Mouse (Mus musculus): ENCODE results near the gene Fam166b. TPM values are rescaled to one million over a fixed set of nuclear protein-coding genes. Genes with fewer than 3 reads are reported as not detected.

Fam166b gene
- total and polyA plus RNA-seq, 3 experiments, result 0.52 TPM; not detected in 2

DNA sequence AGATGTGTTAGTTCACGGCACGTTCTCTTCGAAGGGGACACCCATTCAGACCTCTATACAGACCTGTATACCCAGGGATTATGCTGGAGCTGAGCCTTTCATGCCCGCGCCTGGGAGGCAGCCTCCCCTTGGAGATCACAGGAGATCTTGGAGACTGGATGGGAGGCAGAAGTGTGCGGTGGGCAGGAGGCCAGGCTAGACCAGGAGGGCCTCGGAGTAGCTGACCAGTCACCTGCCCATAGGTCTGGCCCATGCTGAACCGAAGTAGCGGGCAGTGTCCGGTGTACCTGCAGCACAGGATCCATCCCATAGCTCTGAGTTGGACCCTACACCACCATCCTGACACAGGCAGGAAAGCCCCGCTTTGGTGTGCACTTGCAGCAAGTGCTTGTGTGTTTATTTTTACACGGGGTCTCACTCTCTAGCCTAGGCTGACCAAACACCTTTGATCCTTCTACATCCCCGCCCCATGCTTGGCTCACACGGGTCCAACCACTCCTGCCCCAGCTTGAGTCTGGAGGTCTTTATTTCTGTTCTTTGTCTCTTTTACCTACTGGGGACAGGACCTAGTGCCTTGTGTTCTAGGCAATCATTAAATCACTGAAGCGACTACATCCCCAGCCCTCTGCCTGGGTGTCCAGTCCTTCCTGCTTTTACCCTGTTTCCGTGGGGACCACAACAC is 613 bp downstream of the Fam166b start:
- DNase-seq, result no peak

DNA sequence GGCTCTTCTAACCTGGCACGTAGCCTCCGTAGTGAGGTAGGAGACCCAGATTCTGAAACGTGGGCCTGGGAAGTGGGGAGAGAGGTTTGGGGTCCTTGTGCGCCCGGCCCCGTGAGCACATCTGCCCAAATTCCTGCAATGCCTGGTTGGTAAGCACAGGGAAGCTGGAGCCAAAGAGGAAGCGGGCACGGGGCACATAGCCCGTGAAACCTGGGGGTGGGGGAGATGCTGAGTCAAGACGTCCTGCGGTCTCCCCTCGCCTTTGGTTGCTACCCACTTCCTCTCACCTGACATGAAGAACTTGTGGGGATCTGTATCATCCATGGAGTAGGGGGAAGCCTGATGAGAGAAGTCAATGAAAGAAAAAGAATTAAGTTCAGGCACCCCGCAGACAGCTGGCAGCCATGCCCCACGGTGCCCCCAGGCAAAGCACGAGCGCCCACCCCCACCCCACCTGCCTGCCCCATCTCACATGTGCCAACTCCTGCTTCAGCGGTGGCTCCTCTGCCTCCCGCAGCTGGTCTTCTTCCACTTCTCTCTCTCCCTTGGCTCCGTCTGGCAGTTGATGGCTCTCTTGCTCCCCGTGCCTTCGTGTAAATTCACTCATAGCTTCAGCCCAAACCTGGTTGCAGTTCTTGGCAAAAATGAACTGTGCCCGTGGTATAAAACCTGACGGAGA is 1.3 kb downstream of the Fam166b start:
- DNase-seq, result no peak

DNA sequence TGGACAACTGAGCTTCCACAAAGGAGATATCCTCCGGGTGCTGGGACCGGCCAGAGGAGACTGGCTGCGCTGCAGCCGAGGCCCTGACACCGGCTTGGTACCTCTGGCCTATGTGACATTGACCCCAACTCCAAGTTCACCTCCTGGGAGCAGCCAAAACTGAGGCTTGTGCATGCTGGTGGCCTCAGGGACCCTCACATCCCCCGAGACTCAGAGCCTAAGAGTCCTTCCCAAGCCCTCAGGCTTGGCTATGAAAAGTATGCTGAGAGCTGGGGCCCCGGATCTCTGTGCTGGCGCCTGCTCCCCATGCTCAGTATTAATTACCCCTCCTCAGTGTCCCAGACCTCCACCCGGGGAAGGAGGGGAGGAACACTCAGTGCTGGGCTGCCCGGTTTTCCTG is 2.4 kb downstream of the Fam166b start:
- DNase-seq, result no peak

DNA sequence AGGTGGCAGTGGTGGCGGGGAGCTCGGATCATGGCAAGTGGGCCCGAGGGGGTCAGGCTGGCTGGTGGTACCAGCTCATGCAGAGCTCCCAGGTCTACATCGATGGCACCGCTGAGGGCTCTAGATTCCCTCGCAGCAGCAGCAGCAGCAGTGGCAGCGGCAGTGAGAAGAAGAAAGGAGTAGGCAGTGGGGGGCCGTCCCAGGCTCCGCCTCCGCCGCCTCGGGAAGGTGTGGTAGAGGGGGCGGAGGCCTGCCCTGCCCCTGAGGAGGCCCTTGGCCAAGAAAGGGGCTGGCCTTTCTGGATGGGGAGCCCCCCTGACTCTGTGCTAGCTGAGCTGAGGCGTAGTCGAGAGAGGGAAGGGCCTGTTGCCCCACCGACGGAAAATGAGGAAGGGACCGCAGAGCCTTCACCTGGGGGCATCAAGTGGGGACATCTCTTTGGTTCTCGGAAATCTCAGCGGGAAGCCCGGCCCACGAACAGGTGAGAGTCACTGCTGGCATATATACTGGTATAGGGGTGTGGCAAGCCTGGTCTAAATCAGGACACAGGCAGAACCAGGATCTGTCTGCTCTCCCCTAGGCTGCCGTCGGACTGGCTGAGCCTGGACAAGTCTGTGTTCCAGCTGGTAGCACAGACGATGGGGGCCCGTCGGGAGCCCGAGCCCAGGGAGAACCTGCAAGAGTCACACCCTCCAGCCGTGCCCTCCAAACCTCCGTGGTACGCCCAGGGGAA is 3.1 kb downstream of the Fam166b start:
- DNase-seq, result no peak

DNA sequence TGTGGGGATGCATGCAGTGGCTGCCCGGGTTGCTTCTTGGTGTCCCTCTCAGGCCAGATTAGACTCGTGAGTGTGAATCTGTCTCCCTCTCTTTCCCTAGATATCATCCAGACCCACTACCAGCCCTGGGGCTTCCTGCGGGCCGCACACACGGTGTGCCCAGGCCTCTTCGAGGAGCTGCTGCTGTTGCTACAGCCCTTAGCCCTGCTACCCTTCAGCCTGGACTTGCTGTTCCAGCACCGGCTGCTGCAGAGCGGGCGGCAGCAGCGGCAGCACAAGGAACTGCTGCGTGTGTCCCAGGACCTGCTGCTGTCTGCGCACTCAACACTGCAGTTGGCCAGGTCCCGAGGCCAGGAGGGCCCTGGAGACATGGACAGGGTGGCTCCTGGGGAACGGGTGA is 3.7 kb downstream of the Fam166b start:
- no peak for DNase-seq

DNA sequence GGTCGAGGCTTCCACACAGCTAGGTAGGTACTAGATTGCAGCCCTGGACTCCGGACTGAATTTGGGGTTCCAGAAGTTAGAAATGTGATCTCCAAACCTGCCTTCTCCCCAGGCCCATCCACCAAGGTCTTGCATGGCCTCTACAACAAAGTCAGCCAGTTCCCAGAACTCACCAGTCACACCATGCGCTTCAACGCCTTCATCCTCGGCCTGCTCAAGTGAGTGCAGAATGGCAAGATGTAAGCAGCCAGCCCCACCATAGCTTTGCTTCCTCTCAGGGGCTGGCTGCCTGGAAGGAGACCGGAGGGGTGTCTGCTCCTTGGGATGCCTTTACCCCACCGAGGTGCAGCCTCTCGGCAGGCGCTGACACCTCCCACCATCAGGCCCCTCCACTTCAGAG is 4.9 kb downstream of the Fam166b start:
- no peak for DNase-seq

DNA sequence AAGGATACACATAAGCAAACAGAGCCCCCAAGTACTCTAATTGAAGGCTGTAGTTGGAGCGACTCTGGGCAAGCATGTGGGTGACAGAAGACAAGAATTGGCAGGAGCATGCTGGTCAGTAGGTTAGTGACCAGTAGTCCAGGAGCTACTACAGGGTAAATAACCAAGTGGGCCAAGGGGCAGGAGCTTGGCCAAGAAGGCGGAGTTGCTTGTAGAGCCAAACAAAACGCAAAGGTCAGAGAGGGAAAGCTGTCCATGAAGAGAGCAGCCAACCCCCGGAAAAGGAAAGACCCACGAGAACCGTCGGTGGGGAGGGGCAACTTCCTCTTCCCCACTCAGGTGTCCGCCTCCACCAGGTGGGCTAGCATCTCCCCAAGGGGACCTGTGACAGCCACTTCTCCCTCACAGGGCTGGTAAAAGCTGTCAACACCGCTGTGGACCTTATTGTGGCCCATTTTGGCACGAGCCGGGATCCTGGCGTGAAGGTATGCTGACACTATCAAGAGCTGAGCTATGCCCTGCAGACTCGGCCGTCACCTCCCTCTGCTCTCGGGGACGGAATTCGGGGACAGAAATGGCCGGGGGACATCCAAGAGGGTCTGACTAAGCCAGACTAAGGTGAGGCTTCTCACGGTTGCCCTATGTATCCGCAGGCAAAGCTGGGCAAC is 5.5 kb downstream of the Fam166b start:
- DNase-seq, result peak; percentile 66

DNA sequence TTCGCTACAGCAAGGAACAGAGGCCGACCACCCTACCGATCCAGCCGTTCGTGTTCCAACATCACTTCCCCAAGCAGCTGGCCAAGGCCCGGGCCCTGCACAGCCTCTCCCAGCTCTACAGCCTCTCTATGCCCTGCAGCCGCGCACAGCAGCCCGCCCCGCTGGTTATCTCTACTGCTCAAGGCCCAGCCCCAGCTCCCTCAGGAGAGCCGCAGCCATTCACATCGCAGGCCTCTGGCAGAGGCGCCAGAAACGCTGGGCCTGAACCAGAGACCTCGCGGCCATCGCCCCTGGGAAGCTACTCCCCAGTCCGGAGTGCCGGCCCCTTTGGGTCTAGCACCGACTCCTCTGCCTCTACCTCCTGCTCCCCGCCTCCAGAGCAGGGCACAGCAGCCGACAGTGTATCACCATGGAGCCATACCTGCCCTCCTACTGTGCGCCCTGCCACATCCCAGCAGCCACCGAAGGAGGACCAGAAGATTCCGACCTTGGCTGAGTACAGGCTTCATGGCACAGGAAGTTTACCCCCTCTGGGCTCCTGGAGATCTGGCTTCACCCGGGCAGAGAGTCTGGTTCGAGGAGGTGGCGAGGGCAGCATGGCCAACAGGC is 7.2 kb downstream of the Fam166b start:
- no peak for DNase-seq

DNA sequence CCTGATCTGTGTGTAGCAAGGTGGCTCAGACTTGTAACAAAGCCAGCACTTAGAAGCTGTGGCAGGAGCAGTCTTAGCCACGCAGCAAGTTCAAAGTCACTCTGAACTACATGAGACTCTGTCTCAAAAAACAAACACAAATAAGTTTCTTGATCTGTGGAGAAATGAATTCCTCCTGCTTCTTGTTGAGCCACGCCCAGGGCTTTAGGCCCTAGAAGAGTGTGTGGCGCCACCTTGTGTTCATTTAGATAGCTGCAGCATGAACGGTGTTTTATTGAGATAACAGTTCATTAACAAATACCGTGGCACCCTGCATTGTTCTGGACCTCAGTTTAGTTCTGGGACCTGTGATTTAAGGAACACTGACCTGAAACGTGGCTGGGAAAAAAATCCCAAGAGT is 8.6 kb downstream of the Fam166b start:
- DNase-seq, result peak; percentile 78

DNA sequence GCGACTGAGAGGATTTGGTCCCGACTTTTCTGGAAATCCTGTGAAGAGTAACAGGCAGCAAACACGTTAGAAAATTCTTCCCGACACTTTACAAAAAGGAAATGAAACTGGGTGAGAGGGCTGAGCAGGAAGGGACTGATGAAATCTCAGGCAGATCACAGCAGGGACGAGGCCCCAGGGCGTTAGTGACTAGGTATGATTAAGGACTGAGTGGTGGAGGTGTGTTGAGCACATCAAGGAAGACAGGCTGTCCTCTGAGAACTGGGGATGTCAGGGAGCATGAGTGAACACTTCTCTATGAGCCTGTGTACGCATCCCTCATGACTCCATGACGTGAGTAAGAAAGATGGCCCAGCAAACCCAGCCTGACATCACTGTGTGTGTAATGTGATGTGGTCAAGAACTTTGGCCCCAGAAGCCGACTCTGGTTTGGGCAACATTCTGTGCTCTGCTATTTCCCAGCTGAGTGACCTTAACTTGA is 9.1 kb downstream of the Fam166b start:
- DNase-seq, result peak; percentile 42

DNA sequence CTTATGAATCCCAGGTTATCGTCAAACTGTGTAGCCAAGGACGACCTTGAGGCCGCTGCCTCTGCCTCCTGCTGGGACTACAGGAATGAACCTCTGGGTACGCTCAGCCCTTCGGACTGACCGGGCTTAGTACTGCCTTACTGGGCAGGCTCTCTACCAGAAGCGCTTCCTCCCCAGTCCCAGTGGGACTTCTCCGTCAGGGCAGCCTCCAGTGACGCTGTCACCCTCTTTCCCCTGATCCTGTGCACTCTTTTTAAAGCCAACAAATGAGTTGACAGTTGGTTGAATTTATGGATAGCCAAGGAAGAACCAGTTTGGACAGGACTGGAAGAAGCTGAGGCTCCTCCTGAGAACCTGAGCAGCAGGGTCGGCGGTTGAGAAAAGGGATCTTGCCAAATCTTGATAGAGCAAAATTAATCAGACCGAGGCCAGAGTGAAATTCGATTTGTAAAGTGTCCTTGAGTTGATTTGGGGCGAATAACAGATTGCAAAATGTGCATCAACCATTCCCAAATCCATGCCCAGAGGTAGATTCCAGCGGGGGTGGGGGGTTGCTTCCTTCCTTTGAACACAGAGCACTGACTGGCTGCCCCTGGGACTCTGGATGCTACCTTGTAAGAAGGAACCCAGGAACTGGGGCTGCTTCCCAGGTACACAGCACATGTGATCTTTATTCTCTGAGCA is 9.8 kb downstream of the Fam166b start:
- peak; percentile 70 for DNase-seq

DNA sequence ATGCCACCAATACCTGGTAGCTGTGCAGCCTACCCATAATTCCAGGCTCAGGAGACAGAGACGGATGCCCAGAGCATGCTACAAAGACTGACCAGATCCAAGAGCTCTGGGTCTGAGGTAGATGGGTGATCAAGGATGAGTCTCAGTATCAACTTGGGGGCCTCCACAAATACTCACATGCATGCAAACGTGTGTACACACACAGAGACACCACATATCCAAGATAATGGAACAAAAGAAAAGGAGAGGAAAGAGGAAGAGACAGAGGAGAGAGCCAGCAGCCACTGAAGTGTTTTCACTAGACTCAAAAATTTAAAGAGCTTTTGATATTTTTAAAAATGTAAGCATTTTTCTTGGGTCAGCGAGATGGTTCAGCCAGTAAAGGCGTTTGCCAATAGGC is 10.5 kb downstream of the Fam166b start:
- no peak for DNase-seq

DNA sequence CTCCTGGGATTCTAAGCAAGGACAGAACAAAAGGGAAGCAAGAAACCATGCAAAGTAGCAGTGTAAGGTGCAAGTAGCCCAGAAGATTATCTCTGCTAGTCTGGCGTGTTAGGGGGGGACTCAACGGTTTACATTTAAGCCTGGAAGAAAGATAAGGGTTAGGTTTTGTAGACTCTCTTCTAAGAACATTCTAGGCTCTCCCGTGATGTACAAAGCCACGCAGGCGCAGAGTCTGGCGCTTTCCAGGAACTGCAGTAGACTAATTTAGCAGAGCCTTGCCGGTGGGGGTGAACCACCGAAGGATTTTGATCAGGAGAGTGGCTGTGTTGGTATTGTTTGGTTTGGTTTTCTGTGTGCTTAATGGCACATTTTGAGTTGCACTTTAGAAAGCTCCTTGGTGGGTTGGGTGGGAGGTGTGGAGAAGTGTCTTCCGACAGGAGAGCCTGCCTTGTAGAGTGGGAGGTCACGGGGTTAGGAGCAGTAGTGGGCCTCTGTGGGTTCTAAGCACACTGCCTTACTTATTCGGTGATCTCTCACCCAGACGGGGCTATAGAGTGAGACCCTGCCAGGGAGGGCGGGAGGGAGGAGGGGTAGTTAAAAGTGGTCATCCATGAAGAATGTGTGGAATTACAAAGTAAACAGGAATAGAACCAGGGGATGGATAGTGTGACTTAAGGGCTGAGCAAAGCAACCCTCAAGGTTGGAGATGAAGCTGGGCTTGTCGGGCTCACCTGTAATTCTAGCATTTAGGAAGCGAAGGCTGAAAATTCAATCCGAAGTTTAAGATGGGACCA is 11.5 kb downstream of the Fam166b start:
- no peak for DNase-seq

DNA sequence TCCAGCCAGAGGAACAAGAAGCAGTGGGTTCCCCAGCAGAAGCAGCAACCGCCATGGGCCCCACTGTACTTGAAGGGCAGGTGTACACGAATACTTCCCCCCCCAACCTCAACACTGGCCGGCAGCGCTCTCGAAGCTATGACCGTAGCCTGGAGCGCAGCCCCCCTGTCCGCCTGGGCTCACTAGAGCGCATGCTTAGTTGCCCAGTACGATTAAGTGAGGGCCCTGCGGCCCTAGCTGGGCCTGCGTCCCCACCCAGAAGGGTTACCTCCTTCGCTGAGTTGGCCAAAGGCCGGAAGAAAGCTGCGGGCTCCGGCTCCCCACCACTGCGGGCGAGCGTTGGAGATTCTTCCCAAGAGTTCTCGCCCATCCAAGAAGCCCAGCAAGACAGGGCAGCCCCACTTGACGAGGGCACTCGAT is 12.9 kb downstream of the Fam166b start:
- DNase-seq, result no peak

DNA sequence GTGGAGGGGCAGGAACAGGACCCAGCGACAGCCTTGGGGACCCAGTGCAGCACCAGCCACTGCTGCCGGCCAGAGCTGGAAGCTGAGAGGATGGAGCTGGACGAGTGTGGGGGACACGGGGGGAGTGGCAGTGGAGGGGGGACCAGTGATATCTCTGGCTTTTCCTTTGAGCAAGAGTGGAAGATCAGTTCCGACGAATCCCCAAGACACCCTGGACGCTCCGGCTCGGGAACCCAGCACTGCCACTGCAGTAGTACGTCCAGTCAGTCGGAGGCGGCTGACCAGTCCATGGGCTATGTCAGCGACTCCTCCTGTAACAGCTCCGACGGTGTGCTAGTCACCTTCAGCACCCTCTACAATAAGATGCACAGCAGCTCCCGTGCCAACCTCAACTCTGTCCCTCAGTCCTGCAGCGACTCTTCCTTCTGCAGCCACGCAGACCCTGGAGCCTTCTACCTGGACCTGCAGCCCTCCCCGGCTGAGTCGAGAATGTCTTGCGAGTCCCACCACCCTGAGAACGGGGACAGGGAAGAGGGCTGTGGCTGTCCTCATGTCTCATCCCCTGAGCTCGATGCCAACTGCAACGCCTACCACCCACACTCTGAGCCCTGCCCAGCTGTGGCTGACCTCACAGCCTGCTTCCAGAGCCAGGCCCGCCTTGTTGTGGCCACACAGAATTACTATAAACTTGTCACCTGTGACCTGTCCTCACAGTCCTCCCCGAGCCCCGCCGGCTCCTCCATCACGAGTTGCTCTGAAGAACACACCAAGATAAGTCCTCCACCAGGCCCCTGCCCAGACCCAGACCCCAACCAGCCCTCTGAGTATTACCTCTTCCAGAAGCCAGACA is 13.5 kb downstream of the Fam166b start:
- DNase-seq, result no peak

DNA sequence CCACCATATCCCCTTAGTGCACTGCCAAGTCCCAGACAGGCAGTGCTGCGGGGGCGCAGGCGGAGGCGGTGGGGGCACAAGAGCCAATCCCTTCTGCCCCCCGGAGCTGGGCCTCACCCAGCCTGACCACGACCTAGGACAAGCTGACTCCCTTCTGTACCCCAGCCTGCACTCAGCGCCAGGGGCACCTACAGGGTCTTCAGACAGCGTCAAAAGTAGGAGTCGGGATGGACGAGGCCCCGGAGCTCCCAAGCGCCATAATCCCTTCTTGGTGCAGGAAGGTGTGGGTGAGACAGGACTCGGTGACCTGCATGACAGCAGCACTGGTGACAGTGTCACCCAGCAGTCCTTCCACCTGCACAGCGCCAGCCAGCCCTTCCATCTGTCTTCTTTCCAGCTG is 14.2 kb downstream of the Fam166b start:
- DNase-seq, result no peak

DNA sequence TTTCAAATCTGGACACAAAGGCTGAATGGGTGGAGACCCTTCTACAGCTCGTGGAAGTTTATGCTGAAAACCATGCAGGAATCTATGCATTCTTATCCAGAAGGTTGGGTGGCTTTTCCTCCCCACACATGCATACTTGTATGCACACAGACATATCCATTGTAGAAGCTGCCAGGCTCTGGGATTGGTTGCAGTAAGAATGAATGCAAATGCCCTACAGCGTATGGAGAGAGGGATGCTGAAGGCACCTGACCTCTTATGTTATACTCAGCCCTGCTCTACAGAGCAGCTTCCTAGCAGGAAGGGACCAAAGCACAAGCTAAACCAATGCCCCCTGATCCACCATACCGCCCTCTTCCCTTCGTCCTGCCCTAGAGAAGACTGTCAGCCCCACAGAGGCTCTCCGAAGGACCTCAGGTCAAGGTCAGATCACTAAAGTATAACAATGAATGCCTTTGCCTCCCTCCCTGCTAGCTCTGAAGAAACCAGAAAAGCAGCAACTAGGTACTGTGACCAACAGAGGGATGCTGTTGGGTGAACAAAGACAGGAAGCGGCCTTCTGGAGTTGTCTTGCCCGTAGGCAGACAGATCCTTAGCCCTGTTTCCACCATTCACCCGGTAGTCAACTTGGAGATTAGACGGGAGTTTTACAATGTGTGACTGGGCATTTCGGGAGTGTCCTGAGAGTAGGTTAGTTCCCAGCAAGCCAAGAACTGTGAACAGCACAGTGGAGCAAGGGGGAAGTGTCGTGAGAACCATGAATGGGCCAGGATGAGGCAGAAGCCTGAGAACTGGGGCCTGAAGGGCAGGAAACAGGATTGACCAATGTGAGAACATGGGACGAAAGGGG is 21.6 kb downstream of the Fam166b start:
- no peak for DNase-seq

DNA sequence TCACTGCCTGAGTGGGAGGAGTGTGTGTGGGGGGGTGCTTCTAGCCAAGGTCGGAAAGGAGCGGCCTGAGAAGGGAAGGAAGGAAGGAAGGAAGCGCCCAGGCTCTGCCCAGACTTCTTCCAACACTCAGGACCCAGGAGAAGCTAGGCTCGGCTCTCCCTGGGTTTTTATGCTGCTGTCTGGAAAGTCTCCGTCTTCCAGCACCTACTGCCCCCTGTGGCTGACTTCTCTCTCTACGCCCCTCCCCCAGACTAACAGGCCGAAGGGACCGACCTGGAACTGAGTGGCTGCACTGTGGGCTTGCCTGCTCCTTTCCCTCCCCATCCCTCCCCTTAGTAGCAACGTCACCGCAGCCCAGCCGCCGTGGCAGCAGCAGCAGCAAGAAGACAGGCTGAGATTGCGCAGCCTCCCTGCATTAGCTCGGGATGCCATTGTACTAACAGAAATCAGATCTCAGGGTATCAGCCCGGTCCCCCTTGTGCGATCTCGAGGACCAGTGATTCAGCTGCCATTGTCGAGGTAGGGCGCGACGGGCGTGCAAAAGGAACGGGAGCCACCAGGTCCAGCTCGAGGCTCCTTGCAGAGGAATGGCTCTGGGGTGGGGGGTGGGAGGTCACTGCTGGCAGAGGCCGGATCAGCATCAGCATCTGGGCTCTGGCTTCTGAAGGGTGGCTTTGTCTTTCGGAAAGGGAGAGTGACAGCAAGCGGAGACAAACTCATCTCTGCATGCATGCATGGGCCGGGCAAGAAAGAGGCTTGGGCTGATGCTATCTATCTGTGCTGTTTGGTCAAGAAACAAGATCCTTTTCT is 22.6 kb downstream of the Fam166b start:
- DNase-seq, result peak; percentile 85
